Mouse (Mus musculus) heart, adult 2 months (tissue): ENCODE measurements around the gene Rnf220.

Experiments used
- CTCF ChIP-seq: fragments of 200-600 bp; IDR thresholded peaks from 2 replicates; pipeline ENCODE4 v1.8.1; 2022; ENCODE audit warnings: antibody characterized with exemption, mild to moderate bottlenecking, moderate library complexity
- POLR2A ChIP-seq: fragments of 200-500 bp; IDR thresholded peaks from 2 replicates; pipeline ENCODE4 v1.6.1; 2011; ENCODE audit warnings: mild to moderate bottlenecking, low read depth, low read length, control low read depth; ENCODE audit not compliant: insufficient read depth

DNA sequence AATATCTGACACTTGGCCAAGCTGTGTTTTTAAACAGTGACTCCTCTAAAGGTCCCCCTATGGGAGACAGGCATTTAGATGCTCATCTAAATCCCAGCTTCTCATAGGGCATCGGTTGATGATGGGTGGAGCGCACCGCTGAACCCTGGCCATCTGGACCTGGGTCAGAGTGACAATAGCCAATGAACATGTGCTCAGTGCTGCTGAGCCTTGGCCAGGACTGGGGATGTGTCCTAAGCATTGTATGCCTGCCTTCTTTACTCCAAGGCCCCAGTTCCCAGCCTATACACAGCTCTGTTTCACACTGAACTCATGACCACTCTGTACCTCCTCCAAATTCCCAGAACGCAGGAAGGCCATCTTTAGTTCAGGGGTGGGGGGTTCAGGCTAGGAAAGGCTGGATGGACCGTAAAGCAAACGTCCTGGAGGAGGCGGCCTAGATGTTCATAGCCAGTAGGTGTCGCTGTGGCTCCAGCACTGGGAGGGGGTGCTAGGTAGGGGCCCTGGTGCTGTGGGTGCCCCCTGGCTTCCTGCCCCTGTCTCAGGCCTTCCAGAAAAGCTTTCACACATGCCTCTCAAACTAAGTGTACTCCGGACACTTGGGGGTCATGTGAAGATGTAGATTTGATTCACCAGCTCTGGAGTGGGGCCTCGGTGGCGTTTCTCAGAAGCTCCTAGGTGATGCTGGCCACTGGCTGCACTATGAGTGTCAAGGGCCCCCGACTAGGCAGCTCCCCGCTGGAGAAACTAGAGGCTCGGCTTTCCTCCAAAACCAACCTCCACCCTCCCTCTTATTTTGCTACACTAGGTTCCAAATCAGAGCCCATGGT lies 173.1 kb downstream of the Rnf220 start:
- TF ChIP-seq CTCF (peak; percentile 88), POLR2A (no peak)
